Mouse (Mus musculus) thymus, adult 2 months (tissue): ENCODE results near the gene Map3k6. TPM values are rescaled to one million over a fixed set of nuclear protein-coding genes. Genes with fewer than 3 reads are reported as not detected.

Experiments
- DNase-seq: peaks from one replicate; pipeline ENCODE4 v3.0.0; 2021
- H3K27ac ChIP-seq: fragments of 200-500 bp; 2 replicates; pipeline ENCODE4 v1.5.1; 2012; ENCODE audit warnings: low read length, control low read depth; ENCODE audit not compliant: control insufficient read depth, insufficient read depth
- H3K27me3 ChIP-seq: fragments of 200-500 bp; 2 replicates; pipeline ENCODE4 v1.6.1; 2012; ENCODE audit warnings: mild to moderate bottlenecking, low read length, moderate library complexity, mixed read lengths; ENCODE audit not compliant: control insufficient read depth, insufficient read depth
- H3K36me3 ChIP-seq: fragments of 200-500 bp; 2 replicates; pipeline ENCODE4 v1.6.1; 2012; ENCODE audit warnings: mild to moderate bottlenecking, low read length, moderate library complexity; ENCODE audit not compliant: control insufficient read depth, insufficient read depth
- H3K4me1 ChIP-seq: fragments of 200-500 bp; replicated peaks from 2 replicates; pipeline ENCODE4 v1.6.1; 2012; ENCODE audit warnings: low read length; ENCODE audit not compliant: control insufficient read depth, insufficient read depth
- H3K4me3 ChIP-seq: fragments of 200-500 bp; 2 replicates; pipeline ENCODE4 v1.5.1; 2012; ENCODE audit warnings: mild to moderate bottlenecking, low read length, control low read depth, moderate library complexity; ENCODE audit not compliant: control insufficient read depth, insufficient read depth
- CTCF ChIP-seq: fragments of 200-500 bp; IDR thresholded peaks from 2 replicates; pipeline ENCODE4 v1.5.1; 2012; ENCODE audit warnings: mild to moderate bottlenecking, control low read depth, low read length, moderate library complexity, borderline replicate concordance; ENCODE audit not compliant: control insufficient read depth, poor library complexity, insufficient read depth; ENCODE audit errors: extremely low read depth
- POLR2A ChIP-seq: fragments of 200-500 bp; IDR thresholded peaks from 2 replicates; pipeline ENCODE4 v1.6.1; 2012; ENCODE audit warnings: mild to moderate bottlenecking, low read length, control low read depth, moderate library complexity; ENCODE audit not compliant: control insufficient read depth, poor library complexity, insufficient read depth; ENCODE audit errors: extremely low read depth
- WGBS: fragments of 180-500 bp; shearing (Covaris S2); methylation state at CpG from one replicate; pipeline ENCODE4 v1.1.7; 2018; 5-methylcytosine and 5-hydroxymethylcytosine counted together
- polyA plus RNA-seq: library from polyadenylated mRNA; depleted of rRNA; stranded (reverse); fragments of >200 nt; gene quantifications from 2 replicates; pipeline ENCODE4 v1.2.3, GENCODE M21; 2012

Gene Map3k6
- polyA plus RNA-seq, 1 experiment, result 4.6 TPM

GRCm38 (mm10) chr4:133209366-133209765 lies 31.3 kb upstream of the Map3k6 start:
- Histone ChIP-seq H3K4me3 (no peak overlapping the region), H3K36me3 (no peaks in the 10 kb centered on the region), H3K4me1 (peaks cover 19% of the 10 kb centered on the region), H3K27ac (no peak overlapping the region), H3K27me3 (no peaks in the 10 kb centered on the region)
- no peak for TF ChIP-seq POLR2A
- peak; percentile 92 for TF ChIP-seq CTCF
- WGBS, result 4% methylated on average over 11 of the region's 11 CpGs
- peak; percentile 63 for DNase-seq

- Histone ChIP-seq H3K27me3 (no peaks in the 10 kb centered on the region), H3K4me1 (peaks cover 19% of the 10 kb centered on the region), H3K4me3 (no peak overlapping the region), H3K36me3 (no peaks in the 10 kb centered on the region), H3K27ac (no peak overlapping the region)
- no peak for DNase-seq
- TF ChIP-seq CTCF, result no peak
- TF ChIP-seq POLR2A, result no peak
- 94% methylated on average over 24 of the region's 24 CpGs for WGBS
Observed at GRCm38 (mm10) chr4:133210023-133210787, 30.4 kb upstream of the Map3k6 start.

- Histone ChIP-seq H3K27ac (no peak overlapping the region), H3K4me3 (no peak overlapping the region), H3K27me3 (no peaks in the 10 kb centered on the region), H3K4me1 (peaks cover 19% of the 10 kb centered on the region), H3K36me3 (no peaks in the 10 kb centered on the region)
- WGBS, result 97% methylated on average over 19 of the region's 19 CpGs
- no peak for DNase-seq
- TF ChIP-seq CTCF (no peak), POLR2A (no peak)
Observed at GRCm38 (mm10) chr4:133210788-133211390, 29.7 kb upstream of the Map3k6 start.

- Histone ChIP-seq H3K36me3 (no peaks in the 10 kb centered on the region), H3K4me3 (peak within 1 kb of the TSS; percentile 41), H3K27me3 (no peaks in the 10 kb centered on the region), H3K27ac (no peak within 1 kb of the TSS), H3K4me1 (peaks cover 19% of the 10 kb centered on the region)
- TF ChIP-seq CTCF (no peak), POLR2A (no peak)
- 7% methylated on average over 52 of the region's 52 CpGs for WGBS
- no peak for DNase-seq
Observed at GRCm38 (mm10) chr4:133211751-133212561, 28.7 kb upstream of the Map3k6 start, which contains the start of the genes Cd164l2 and Gpr3. Gene Cd164l2, plus strand, starts transcription at chr4:133212131. Gene Gpr3, minus strand, starts transcription at chr4:133212536.

- H3K36me3 ChIP-seq, result no peaks in the 10 kb centered on the region
- H3K4me3 ChIP-seq, result peak overlapping the region; percentile 41
- H3K4me1 ChIP-seq, result peaks cover 19% of the 10 kb centered on the region
- DNase-seq, result peak; percentile 61
- H3K27ac ChIP-seq, result no peak overlapping the region
- no peaks in the 10 kb centered on the region for H3K27me3 ChIP-seq
- 4% methylated on average over 44 of the region's 44 CpGs for WGBS
- 0 out of 2 replicates have a peak, but pooled peaks have one; percentile 36 for TF ChIP-seq CTCF
- no peak for TF ChIP-seq POLR2A
Observed at GRCm38 (mm10) chr4:133212562-133213267, 27.9 kb upstream of the Map3k6 start.

GRCm38 (mm10) chr4:133213268-133213590 lies 27.4 kb upstream of the Map3k6 start:
- Histone ChIP-seq H3K36me3 (no peaks in the 10 kb centered on the region), H3K27ac (no peak overlapping the region), H3K27me3 (no peaks in the 10 kb centered on the region), H3K4me3 (no peak overlapping the region), H3K4me1 (peaks cover 19% of the 10 kb centered on the region)
- DNase-seq, result no peak
- 15% methylated on average over 9 of the region's 9 CpGs for WGBS
- TF ChIP-seq POLR2A (no peak), CTCF (no peak)
